Mouse (Mus musculus) adipose tissue, adult 10 weeks (tissue): ENCODE measurements around the gene Vmn2r20. TPM values are rescaled to one million over a fixed set of nuclear protein-coding genes. Genes with fewer than 3 reads are reported as not detected.

Source experiments
- polyA plus RNA-seq: library from polyadenylated mRNA; stranded (reverse); fragments of 350-450 nt; fragmentation: Illumina TruSeq; extraction: RNeasy Lipid Tissue Mini Kit (QIAGEN cat#74804); gene quantifications from one replicate; pipeline ENCODE4 v1.2.3, GENCODE M21; 2014; ENCODE audit warnings: low read depth, low replicate concordance

The Vmn2r20 gene
- polyA plus RNA-seq: not detected

DNA sequence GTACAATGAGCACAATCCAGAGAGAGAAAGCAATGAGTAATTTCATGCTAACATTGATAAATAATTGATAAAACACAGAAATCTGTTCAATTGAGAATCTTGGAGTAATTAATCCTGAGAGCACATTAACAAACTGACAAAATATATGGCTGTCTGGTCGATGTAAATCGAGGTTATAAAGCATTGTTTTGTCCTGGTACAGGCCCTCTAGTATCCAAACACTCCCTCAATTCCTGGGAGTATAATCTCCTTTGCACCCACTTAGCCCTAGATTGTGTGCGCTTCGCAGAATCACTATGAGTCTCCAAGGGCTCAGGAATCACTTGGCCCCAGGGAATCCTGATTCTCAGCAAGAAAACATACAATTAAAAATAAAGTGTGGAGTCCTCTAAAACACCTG lies at the start of gene Vmn2r20:
Gene Vmn2r20 (minus strand): TSS at position 101 of the 400 bp plus-strand sequence.

Other genes with a start within 250 kb of the Vmn2r20 start
- gene Clec4b2, start 245.2 kb downstream of the Vmn2r20 start, polyA plus RNA-seq: not detected
- 2.5 TPM for gene Clec4n, start 188.3 kb downstream of the Vmn2r20 start, polyA plus RNA-seq
- 1.1 TPM for gene Clec4d, start 156.0 kb downstream of the Vmn2r20 start, polyA plus RNA-seq
- 0.16 TPM for gene Clec4e, start 128.2 kb downstream of the Vmn2r20 start, polyA plus RNA-seq
- gene Vmn2r19, start 109.8 kb downstream of the Vmn2r20 start, polyA plus RNA-seq: not detected
- gene Vmn2r21, start 115.3 kb upstream of the Vmn2r20 start, polyA plus RNA-seq: not detected
- not detected for gene Vmn2r22, start 232.6 kb upstream of the Vmn2r20 start, polyA plus RNA-seq